Mouse (Mus musculus) liver, embryonic 12.5 days (tissue): ENCODE measurements around the gene Dst. TPM values are rescaled to one million over a fixed set of nuclear protein-coding genes. Genes with fewer than 3 reads are reported as not detected.

ENCODE experiments used
- ATAC-seq: fragments of 200-750 bp; cut with Nextera tagmentation; 2 replicates; pipeline ENCODE4 v1.8.0; 2017; ENCODE audit warnings: moderate number of reproducible peaks, mild to moderate bottlenecking, moderate library complexity
- H3K27ac ChIP-seq: fragments of 300-500 bp; sonication (generic); 2 replicates; pipeline ENCODE4 v1.5.1; 2016; ENCODE audit warnings: mild to moderate bottlenecking
- H3K27me3 ChIP-seq: fragments of 300-500 bp; sonication (generic); replicated peaks from 2 replicates; pipeline ENCODE4 v1.6.1; 2016; ENCODE audit warnings: mild to moderate bottlenecking, moderate library complexity
- H3K36me3 ChIP-seq: fragments of 300-500 bp; sonication (generic); 2 replicates; pipeline ENCODE4 v1.6.1; 2016; ENCODE audit warnings: mild to moderate bottlenecking, moderate library complexity
- H3K4me1 ChIP-seq: fragments of 300-500 bp; sonication (generic); 2 replicates; pipeline ENCODE4 v1.6.1; 2016
- H3K4me2 ChIP-seq: fragments of 300-500 bp; sonication (generic); 2 replicates; pipeline ENCODE4 v1.6.1; 2016; ENCODE audit warnings: mild to moderate bottlenecking, moderate library complexity
- H3K4me3 ChIP-seq: fragments of 300-500 bp; sonication (generic); 2 replicates; pipeline ENCODE4 v1.5.1; 2016; ENCODE audit warnings: mild to moderate bottlenecking, moderate library complexity
- H3K9ac ChIP-seq: fragments of 300-500 bp; sonication (generic); 2 replicates; pipeline ENCODE4 v1.6.1; 2016; ENCODE audit warnings: mild to moderate bottlenecking, moderate library complexity
- H3K9me3 ChIP-seq: fragments of 300-500 bp; sonication (generic); replicated peaks from 2 replicates; pipeline ENCODE4 v1.6.1; 2016; ENCODE audit warnings: mild to moderate bottlenecking, moderate library complexity
- WGBS: fragments of 180-500 bp; shearing (Covaris S2); methylation state at CpG from one replicate; pipeline ENCODE4 v1.1.7; 2016; ENCODE audit not compliant: insufficient replicate concordance; 5-methylcytosine and 5-hydroxymethylcytosine counted together
- polyA plus RNA-seq: library from polyadenylated mRNA; unstranded; fragments of >200 nt; fragmentation: Nextera tagmentation; extraction: Ambion mirVana; gene quantifications from 2 replicates; pipeline ENCODE4 v1.2.1, GENCODE M21; 2016

Dst gene
- polyA plus RNA-seq, 1 experiment from 2014 or later, result 5.4 TPM

- Histone ChIP-seq H3K27me3 (no peaks in the 10 kb centered on the region), H3K27ac (no peak overlapping the region), H3K9me3 (no peaks in the 10 kb centered on the region), H3K36me3 (peaks cover 14% of the 10 kb centered on the region), H3K4me2 (peak overlapping the region; percentile 44), H3K4me3 (peak overlapping the region; percentile 24; the same call in 1 of the 2 replicates), H3K4me1 (no peaks in the 10 kb centered on the region), H3K9ac (no peak overlapping the region)
- ATAC-seq, result no peak
- WGBS, result 78% methylated on average over 41 of the region's 41 CpGs
These were observed 270.1 kb downstream of the Dst start for GRCm38 (mm10) chr1:34178022-34178727.

GRCm38 (mm10) chr1:34179756-34180155 is 271.7 kb downstream of the Dst start:
- Histone ChIP-seq H3K4me1 (no peaks in the 10 kb centered on the region), H3K9ac (no peak overlapping the region), H3K4me3 (no peak overlapping the region), H3K36me3 (peaks cover 11% of the 10 kb centered on the region), H3K27ac (no peak overlapping the region), H3K27me3 (no peaks in the 10 kb centered on the region), H3K4me2 (no peak overlapping the region), H3K9me3 (no peaks in the 10 kb centered on the region)
- ATAC-seq, result no peak
- 53% methylated on average over 19 of the region's 19 CpGs for WGBS

DNA sequence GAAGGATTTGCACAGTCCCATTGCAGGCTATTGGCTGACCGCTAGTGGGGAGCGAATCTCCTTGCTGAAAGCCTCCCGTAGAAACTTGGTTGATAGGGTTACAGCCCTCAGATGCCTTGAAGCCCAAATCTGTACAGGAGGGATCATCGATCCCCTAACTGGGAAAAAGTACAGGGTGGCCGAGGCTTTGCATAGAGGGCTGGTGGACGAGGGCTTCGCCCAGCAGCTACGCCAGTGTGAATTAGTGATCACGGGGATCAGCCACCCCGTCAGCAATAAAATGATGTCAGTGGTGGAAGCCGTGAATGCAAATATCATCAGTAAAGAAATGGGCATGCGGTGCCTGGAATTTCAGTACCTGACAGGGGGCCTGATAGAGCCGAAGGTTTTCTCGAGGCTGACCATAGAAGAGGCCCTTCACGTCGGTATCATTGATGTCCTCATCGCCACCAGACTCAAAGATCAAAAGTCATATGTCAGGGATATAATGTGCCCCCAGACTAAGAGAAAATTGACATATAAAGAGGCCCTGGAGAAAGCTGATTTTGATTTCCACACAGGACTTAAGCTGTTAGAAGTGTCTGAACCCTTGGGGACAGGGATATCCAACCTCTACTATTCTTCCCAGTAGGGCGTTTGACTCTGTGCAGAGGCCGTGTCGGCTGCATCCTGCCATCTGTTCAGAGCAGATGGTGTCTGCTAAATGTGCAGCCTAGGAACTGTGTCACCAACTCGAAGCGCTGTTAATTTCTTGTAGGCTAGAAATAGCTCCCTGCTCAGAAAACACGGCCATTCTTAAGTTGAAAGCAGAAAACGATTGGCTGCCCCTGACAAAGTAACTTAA is 274.6 kb downstream of the Dst start:
- Histone ChIP-seq H3K27ac (no peak overlapping the region), H3K4me1 (no peaks in the 10 kb centered on the region), H3K9ac (no peak overlapping the region), H3K36me3 (peaks cover 8% of the 10 kb centered on the region), H3K27me3 (no peaks in the 10 kb centered on the region), H3K4me3 (no peak overlapping the region), H3K9me3 (no peaks in the 10 kb centered on the region), H3K4me2 (no peak overlapping the region)
- ATAC-seq, result no peak
- 80% methylated on average over 24 of the region's 24 CpGs for WGBS

DNA sequence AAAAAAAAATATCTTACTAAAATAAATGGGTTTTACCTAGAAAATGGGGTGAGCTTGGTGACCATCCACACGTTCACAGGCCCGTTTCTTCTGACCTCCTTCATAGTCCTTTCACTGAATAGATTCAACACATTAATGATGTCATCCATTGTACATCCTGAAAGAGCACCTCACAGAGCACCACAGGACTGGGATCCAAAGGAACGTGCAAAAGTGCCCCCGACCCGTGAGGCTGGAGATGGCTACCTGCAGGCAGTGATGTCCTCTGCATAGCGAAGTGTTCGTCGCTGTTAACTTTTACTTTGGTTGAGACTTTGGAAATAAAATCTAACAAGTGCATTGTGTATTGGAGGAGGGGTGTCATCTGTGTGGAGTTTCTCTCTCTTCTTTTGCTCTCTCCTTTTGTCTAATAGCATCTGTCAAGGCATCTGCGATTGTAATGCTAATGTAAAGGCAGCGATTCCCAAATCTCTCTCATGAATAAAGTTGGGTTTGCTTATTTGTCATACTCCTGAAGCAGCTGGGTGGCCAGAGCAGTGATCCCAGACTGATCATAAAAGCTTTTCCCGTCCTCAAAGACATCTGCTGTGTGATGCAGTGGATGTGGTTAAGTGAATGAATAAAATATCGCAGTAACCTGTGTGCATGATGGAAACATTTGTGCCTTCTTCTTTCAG is 275.4 kb downstream of the Dst start:
- Histone ChIP-seq H3K4me3 (no peak overlapping the region), H3K4me2 (no peak overlapping the region), H3K27ac (no peak overlapping the region), H3K9me3 (no peaks in the 10 kb centered on the region), H3K4me1 (no peaks in the 10 kb centered on the region), H3K27me3 (no peaks in the 10 kb centered on the region), H3K9ac (no peak overlapping the region), H3K36me3 (peaks cover 3% of the 10 kb centered on the region)
- 81% methylated on average over 12 of the region's 12 CpGs for WGBS
- no peak for ATAC-seq

DNA sequence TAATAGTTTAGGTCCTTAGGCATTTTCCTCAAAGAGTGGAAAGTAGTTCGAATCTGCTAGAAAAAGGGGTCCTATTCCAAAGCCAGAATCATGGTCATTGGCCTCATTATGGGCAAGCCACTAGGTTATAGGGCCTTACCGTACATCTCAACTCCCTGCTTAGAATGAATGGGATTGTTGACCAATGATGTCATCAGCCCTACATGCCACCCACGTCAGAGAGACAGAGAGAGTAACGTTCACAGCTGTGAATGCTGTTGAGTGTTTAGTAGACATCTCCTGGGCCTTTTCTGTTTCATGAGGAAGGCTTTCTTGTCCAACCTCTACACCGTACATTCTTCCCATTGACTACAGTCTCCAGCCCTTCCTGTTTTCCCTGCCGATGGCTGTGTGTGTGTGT is 276.2 kb downstream of the Dst start:
- Histone ChIP-seq H3K27me3 (no peaks in the 10 kb centered on the region), H3K9ac (no peak overlapping the region), H3K4me1 (no peaks in the 10 kb centered on the region), H3K4me2 (no peak overlapping the region), H3K27ac (no peak overlapping the region), H3K4me3 (no peak overlapping the region), H3K9me3 (no peaks in the 10 kb centered on the region), H3K36me3 (no peaks in the 10 kb centered on the region)
- ATAC-seq, result no peak
- 60% methylated on average over 6 of the region's 6 CpGs for WGBS

DNA sequence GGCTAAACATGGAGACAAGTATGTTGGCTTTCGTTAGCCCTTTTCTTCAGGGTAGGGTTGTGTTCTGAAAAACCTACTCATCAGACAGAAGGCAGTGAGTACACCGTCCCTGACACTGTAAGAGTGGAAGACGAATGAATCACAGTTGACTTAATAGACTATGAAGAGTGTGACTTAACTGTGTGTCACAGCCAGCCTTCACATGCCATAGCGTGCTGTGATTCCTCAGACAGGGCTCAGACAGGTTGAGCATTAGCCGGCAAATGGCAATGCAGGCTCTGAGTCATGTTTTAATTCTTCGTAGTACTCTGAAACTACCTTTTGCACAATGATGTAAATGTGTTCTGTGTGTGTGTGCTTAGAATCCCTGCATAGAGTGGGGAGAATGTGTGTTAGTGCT is 278.0 kb downstream of the Dst start:
- ATAC-seq, result no peak
- Histone ChIP-seq H3K9me3 (no peaks in the 10 kb centered on the region), H3K36me3 (no peaks in the 10 kb centered on the region), H3K27ac (no peak overlapping the region), H3K4me3 (no peak overlapping the region), H3K27me3 (no peaks in the 10 kb centered on the region), H3K4me1 (no peaks in the 10 kb centered on the region), H3K9ac (no peak overlapping the region), H3K4me2 (no peak overlapping the region)
- 71% methylated on average over 6 of the region's 6 CpGs for WGBS

- 63% methylated on average over 5 of the region's 5 CpGs for WGBS
- no peak for ATAC-seq
- no peaks in the 10 kb centered on the region for H3K36me3 ChIP-seq
- no peaks in the 10 kb centered on the region for H3K4me1 ChIP-seq
- no peak overlapping the region for H3K4me2 ChIP-seq
- no peak overlapping the region for H3K4me3 ChIP-seq
- no peak overlapping the region for H3K9ac ChIP-seq
- no peak overlapping the region for H3K27ac ChIP-seq
- H3K9me3 ChIP-seq, result no peaks in the 10 kb centered on the region
- no peaks in the 10 kb centered on the region for H3K27me3 ChIP-seq
These were observed 279.5 kb downstream of the Dst start for GRCm38 (mm10) chr1:34187501-34187900.

DNA sequence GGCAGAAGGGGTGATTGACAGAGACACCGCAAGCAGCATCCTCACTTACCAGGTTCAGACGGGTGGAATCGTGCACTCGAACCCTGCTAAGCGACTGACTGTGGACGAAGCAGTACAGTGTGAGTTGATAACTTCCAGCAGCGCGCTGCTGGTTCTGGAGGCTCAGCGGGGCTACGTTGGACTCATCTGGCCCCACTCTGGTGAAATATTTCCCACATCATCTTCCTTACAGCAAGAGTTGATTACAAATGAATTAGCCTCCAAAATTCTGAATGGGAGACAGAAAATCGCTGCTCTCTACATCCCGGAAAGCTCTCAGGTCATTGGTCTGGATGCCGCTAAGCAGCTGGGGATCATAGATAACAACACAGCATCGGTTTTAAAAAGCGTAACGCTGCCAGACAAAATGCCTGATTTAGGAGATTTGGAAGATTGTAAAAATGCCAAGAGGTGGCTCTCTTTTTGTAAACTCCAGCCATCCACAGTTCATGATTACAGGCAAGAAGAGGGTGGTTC is 280.8 kb downstream of the Dst start:
- Histone ChIP-seq H3K4me3 (no peak overlapping the region), H3K9ac (no peak overlapping the region), H3K27ac (no peak overlapping the region), H3K27me3 (no peaks in the 10 kb centered on the region), H3K9me3 (no peaks in the 10 kb centered on the region), H3K4me1 (no peaks in the 10 kb centered on the region), H3K36me3 (no peaks in the 10 kb centered on the region), H3K4me2 (no peak overlapping the region)
- 80% methylated on average over 16 of the region's 16 CpGs for WGBS
- no peak for ATAC-seq

GRCm38 (mm10) chr1:34189318-34189717 is 281.3 kb downstream of the Dst start:
- 78% methylated on average over 14 of the region's 14 CpGs for WGBS
- H3K4me2 ChIP-seq, result no peak overlapping the region

DNA sequence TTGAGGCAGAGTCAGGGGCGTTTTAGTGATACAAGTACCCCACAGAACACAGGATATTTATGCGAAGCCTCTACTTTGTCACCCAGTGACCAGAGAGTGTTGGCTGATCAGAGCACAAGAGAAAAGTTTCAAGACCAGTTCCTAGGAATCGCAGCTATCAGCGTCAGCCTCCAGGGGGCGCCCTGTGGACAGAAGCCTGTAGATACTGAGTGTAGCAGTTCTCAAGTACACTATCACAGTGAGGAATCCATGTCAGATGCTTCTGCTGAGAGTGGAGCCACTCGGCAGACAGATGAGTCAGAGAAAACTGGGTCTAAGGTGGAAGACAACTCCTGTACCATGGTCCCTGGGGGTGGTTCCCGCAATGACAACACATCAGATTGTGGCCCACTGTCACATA is 281.9 kb downstream of the Dst start:
- H3K36me3 ChIP-seq, result no peaks in the 10 kb centered on the region
- H3K4me3 ChIP-seq, result no peak overlapping the region
- H3K27me3 ChIP-seq, result no peaks in the 10 kb centered on the region
- H3K27ac ChIP-seq, result no peak overlapping the region
- no peaks in the 10 kb centered on the region for H3K4me1 ChIP-seq
- 43% methylated on average over 7 of the region's 7 CpGs for WGBS
- no peak overlapping the region for H3K9ac ChIP-seq
- H3K9me3 ChIP-seq, result no peaks in the 10 kb centered on the region
- 0 out of 2 replicates have a peak, but pooled peaks have one; percentile 15 for ATAC-seq
- H3K4me2 ChIP-seq, result no peak overlapping the region

More at GRCm38 (mm10) chr1:34189318-34189717, 281.3 kb downstream of the Dst start:
- no peak overlapping the region for H3K4me3 ChIP-seq
- ATAC-seq, result no peak
- no peaks in the 10 kb centered on the region for H3K9me3 ChIP-seq
- H3K27me3 ChIP-seq, result no peaks in the 10 kb centered on the region
- no peaks in the 10 kb centered on the region for H3K4me1 ChIP-seq
- no peaks in the 10 kb centered on the region for H3K36me3 ChIP-seq
- H3K9ac ChIP-seq, result no peak overlapping the region
- H3K27ac ChIP-seq, result no peak overlapping the region

GRCm38 (mm10) chr1:34192174-34192573 is 284.1 kb downstream of the Dst start:
- no peak overlapping the region for H3K9ac ChIP-seq
- no peaks in the 10 kb centered on the region for H3K4me1 ChIP-seq
- H3K4me3 ChIP-seq, result no peak overlapping the region
- no peak overlapping the region for H3K27ac ChIP-seq
- no peaks in the 10 kb centered on the region for H3K27me3 ChIP-seq
- ATAC-seq, result no peak
- 76% methylated on average over 17 of the region's 17 CpGs for WGBS
- no peaks in the 10 kb centered on the region for H3K9me3 ChIP-seq
- no peaks in the 10 kb centered on the region for H3K36me3 ChIP-seq
- no peak overlapping the region for H3K4me2 ChIP-seq

GRCm38 (mm10) chr1:34200791-34201190 is 292.8 kb downstream of the Dst start:
- 73% methylated on average over 18 of the region's 18 CpGs for WGBS
- Histone ChIP-seq H3K27ac (no peak overlapping the region), H3K4me3 (no peak overlapping the region), H3K9me3 (no peaks in the 10 kb centered on the region), H3K36me3 (0 out of 2 replicates have a peak, but pooled peaks cover 6% of the 10 kb centered on the region), H3K9ac (no peak overlapping the region), H3K4me2 (no peak overlapping the region), H3K4me1 (no peaks in the 10 kb centered on the region), H3K27me3 (no peaks in the 10 kb centered on the region)
- ATAC-seq, result no peak
